In the genomic region with DNA sequence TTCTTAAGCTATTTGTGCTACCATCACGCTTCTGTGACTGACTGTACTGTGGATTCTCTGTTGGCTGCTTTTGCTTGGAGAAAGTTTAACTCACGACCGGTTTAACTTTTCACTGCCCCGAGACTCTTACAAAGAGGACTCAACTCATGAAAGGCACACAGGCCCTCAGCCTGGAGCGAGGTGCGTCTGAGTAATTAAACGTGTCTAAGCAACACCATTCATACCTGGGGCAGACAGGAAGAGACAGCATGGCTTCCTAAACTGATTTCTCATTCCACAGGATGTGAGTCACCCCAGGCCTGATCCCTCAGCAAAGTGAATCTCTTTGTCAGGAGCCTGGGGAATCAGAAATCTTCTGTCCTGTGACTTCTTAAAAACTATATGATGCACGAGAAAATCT, we compare ENCODE assay signal across 18 mouse cellular contexts.
DNase-seq lines count a peak whose midpoint lies in the region; ATAC-seq and TF ChIP-seq lines count a peak whose summit lies in the region.
"Had no signal": no experiment of that assay in that cellular context is flagged by ENCODE, and none has a peak within 500 bp of the region (broad histone marks: within the 10 kb centered on the region; RNA-seq: fewer than 3 reads in every experiment).

No protein-coding gene starts in this region.

- H3K4me3 ChIP-seq in embryonic facial prominence, embryonic 14.5 days (ENCODE audit: low read depth, low read length) = no peak overlapping the region
- H3K4me3 ChIP-seq in embryonic facial prominence, embryonic 10.5 days = no peak overlapping the region
- H3K4me3 ChIP-seq in kidney, postnatal 0 days (replicated peaks; ENCODE audit: low read depth, low read length) = no peak overlapping the region
- H3K4me3 ChIP-seq in forebrain, embryonic 12.5 days (replicated peaks) = no peak overlapping the region
- H3K4me3 ChIP-seq: embryonic facial prominence, embryonic 13.5 days; hindbrain, embryonic 12.5 days; liver, embryonic 13.5 days had no signal

- no peak overlapping the region for H3K27ac ChIP-seq in embryonic facial prominence, embryonic 14.5 days (replicated peaks; ENCODE audit: low read depth, low read length)
- H3K27ac ChIP-seq in embryonic facial prominence, embryonic 10.5 days (replicated peaks) = no peak overlapping the region
- 0 out of 2 replicates have a peak overlapping the region, but pooled peaks have one; percentile 1 for H3K27ac ChIP-seq in kidney, postnatal 0 days
- no peak overlapping the region for H3K27ac ChIP-seq in forebrain, embryonic 12.5 days
- H3K27ac ChIP-seq: embryonic facial prominence, embryonic 13.5 days; hindbrain, embryonic 12.5 days; liver, embryonic 13.5 days had no signal

- H3K9ac ChIP-seq in embryonic facial prominence, embryonic 14.5 days (ENCODE audit: low read depth, low read length) = no peak overlapping the region
- no peak overlapping the region for H3K9ac ChIP-seq in kidney, postnatal 0 days (ENCODE audit: low read depth, low read length)
- H3K9ac ChIP-seq in forebrain, embryonic 12.5 days = no peak overlapping the region
- H3K9ac ChIP-seq: embryonic facial prominence, embryonic 13.5 days; hindbrain, embryonic 12.5 days; liver, embryonic 13.5 days; lung, embryonic 14.5 days had no signal

- no peak for TF ChIP-seq CTCF in kidney, postnatal 0 days (IDR thresholded peaks at IDR 0.05; ENCODE audit: low read depth)

- DNase-seq in embryonic facial prominence, embryonic 14.5 days (ENCODE audit: low spot score) = peak; percentile 64
- no peak for DNase-seq in embryonic facial prominence, embryonic 10.5 days (ENCODE audit: low spot score)
- DNase-seq in 3T3-L1 (ENCODE audit: low read depth, low spot score) = peak; percentile 72
- peak; percentile 58 for DNase-seq in kidney, adult 18-20 months
- DNase-seq in kidney, postnatal 0 days (ENCODE audit: low spot score) = no peak
- DNase-seq in urinary bladder, adult 18-20 months (ENCODE audit: low spot score in 2 of 2) = no peak
- no peak for DNase-seq in testis, postnatal 10 days (ENCODE audit: low spot score)
- DNase-seq: cerebellum, adult 9-10 months; liver, embryonic 13.5 days; lung, embryonic 14.5 days; lung, postnatal 4 days; retina, postnatal 1 day; thymus, postnatal 14 days had no signal

- no peaks in the 10 kb centered on the region for H3K9me3 ChIP-seq in embryonic facial prominence, embryonic 14.5 days (ENCODE audit: control insufficient read depth, low read length)
- H3K9me3 ChIP-seq in embryonic facial prominence, embryonic 10.5 days = no peaks in the 10 kb centered on the region
- no peaks in the 10 kb centered on the region for H3K9me3 ChIP-seq in kidney, postnatal 0 days (replicated peaks; ENCODE audit: low read length)
- H3K9me3 ChIP-seq in forebrain, embryonic 12.5 days = no peaks in the 10 kb centered on the region
- H3K9me3 ChIP-seq: embryonic facial prominence, embryonic 13.5 days; hindbrain, embryonic 12.5 days; liver, embryonic 13.5 days had no signal

- no peaks in the 10 kb centered on the region for H3K27me3 ChIP-seq in embryonic facial prominence, embryonic 14.5 days (replicated peaks; ENCODE audit: control insufficient read depth, insufficient read depth, low read length)
- no peaks in the 10 kb centered on the region for H3K27me3 ChIP-seq in embryonic facial prominence, embryonic 10.5 days (replicated peaks; ENCODE audit: low read depth, poor library complexity, severe bottlenecking)
- no peaks in the 10 kb centered on the region for H3K27me3 ChIP-seq in kidney, postnatal 0 days (ENCODE audit: insufficient read depth, low read length)
- H3K27me3 ChIP-seq in forebrain, embryonic 12.5 days = no peaks in the 10 kb centered on the region
- H3K27me3 ChIP-seq: embryonic facial prominence, embryonic 13.5 days; hindbrain, embryonic 12.5 days; liver, embryonic 13.5 days had no signal

- no peak overlapping the region for H3K4me2 ChIP-seq in embryonic facial prominence, embryonic 14.5 days (ENCODE audit: low read depth, low read length)
- H3K4me2 ChIP-seq in kidney, postnatal 0 days (ENCODE audit: low read length) = no peak overlapping the region
- no peak overlapping the region for H3K4me2 ChIP-seq in forebrain, embryonic 12.5 days
- H3K4me2 ChIP-seq: embryonic facial prominence, embryonic 13.5 days; hindbrain, embryonic 12.5 days; liver, embryonic 13.5 days; lung, embryonic 14.5 days had no signal

- ATAC-seq in embryonic facial prominence, embryonic 14.5 days (ENCODE audit: low read depth) = no peak
- no peak for ATAC-seq in kidney, postnatal 0 days (replicated peaks; ENCODE audit: low FRiP score, low read depth)
- ATAC-seq in forebrain, embryonic 12.5 days (ENCODE audit: low FRiP score) = no peak
- ATAC-seq: CD4-positive, CD25-positive, alpha-beta regulatory T cell, adult 4 months; inflammation-experienced regulatory T-cells, adult 6 months had no signal

- WGBS in embryonic facial prominence, embryonic 14.5 days = 51% methylated on average over 8 of the region's 8 CpGs
- WGBS in embryonic facial prominence, embryonic 10.5 days = 53% methylated on average over 8 of the region's 8 CpGs
- 43% methylated on average over 8 of the region's 8 CpGs for WGBS in kidney, postnatal 0 days
- 46% methylated on average over 8 of the region's 8 CpGs for WGBS in forebrain, embryonic 12.5 days

- no peaks in the 10 kb centered on the region for H3K36me3 ChIP-seq in embryonic facial prominence, embryonic 14.5 days (ENCODE audit: control insufficient read depth, insufficient read depth, low read length)
- no peaks in the 10 kb centered on the region for H3K36me3 ChIP-seq in embryonic facial prominence, embryonic 10.5 days (replicated peaks)
- H3K36me3 ChIP-seq in kidney, postnatal 0 days (ENCODE audit: insufficient read depth, low read length) = no peaks in the 10 kb centered on the region
- H3K36me3 ChIP-seq in forebrain, embryonic 12.5 days (replicated peaks) = no peaks in the 10 kb centered on the region
- H3K36me3 ChIP-seq: embryonic facial prominence, embryonic 13.5 days; hindbrain, embryonic 12.5 days; liver, embryonic 13.5 days had no signal

- H3K4me1 ChIP-seq in embryonic facial prominence, embryonic 14.5 days (ENCODE audit: control insufficient read depth, insufficient read depth, low read length) = peaks cover 10% of the 10 kb centered on the region; the same call in 1 of the 2 replicates
- peaks cover 14% of the 10 kb centered on the region for H3K4me1 ChIP-seq in embryonic facial prominence, embryonic 10.5 days
- H3K4me1 ChIP-seq in kidney, postnatal 0 days (replicated peaks; ENCODE audit: insufficient read depth, low read length) = peaks cover 3% of the 10 kb centered on the region; the same call in 1 of the 2 replicates
- H3K4me1 ChIP-seq in forebrain, embryonic 12.5 days = no peaks in the 10 kb centered on the region; the same call in 1 of the 2 replicates
- H3K4me1 ChIP-seq: liver, embryonic 13.5 days had no signal

Comparison
In these comparisons a context has a peak if more than half of its experiments do, and no peak if none do; other contexts are left out.
1. DNase-seq: peak in embryonic facial prominence, embryonic 14.5 days (single experiment), 3T3-L1 (single experiment) and kidney, adult 18-20 months (single experiment); none in embryonic facial prominence, embryonic 10.5 days (single experiment), kidney, postnatal 0 days (single experiment), urinary bladder, adult 18-20 months (0 of 2) and testis, postnatal 10 days (single experiment).